Mouse (Mus musculus): ENCODE measurements around the gene Spon2. TPM values are rescaled to one million over a fixed set of nuclear protein-coding genes. Genes with fewer than 3 reads are reported as not detected.
A peak's percentile ranks its signal among the peaks of the same experiment; 100 is the strongest.

The Spon2 gene
- 2.7 and 3.0 TPM in 2 replicates for polyA plus RNA-seq (2015; fragmentation: Nextera tagmentation; extraction: Ambion mirVana)

DNA sequence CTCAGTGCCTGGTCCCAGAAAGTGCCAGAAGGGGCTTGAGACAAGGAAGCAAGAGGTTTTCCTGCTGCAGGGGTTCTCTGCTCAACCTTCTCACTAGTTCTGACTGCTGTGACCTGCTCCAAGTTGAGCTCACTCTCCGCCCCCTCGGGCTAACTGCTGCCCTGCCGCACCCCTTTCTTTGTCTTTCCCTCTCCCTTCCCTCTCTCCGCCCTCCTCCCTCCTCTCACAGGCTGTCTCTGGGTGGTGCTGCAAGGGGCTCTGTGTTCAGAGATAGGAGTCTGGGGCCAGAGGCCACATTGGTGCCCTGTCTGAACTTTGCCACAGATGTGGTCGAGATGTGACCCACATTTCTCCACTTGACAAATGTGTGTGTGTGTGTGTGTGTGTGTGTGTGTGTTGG, at the start of gene Spon2:
Gene Spon2, minus strand, starts transcription at position 375 of the 400 bp plus-strand sequence.
- H3K27ac ChIP-seq (replicated peaks) = no peak within 1 kb of the TSS
- 7% methylated on average over 5 of the region's 5 CpGs for WGBS
- ATAC-seq (ENCODE audit: low read depth) = no peak
- peaks cover 27% of the 10 kb centered on the region for H3K4me1 ChIP-seq (replicated peaks)
- H3K27me3 ChIP-seq = no peaks in the 10 kb centered on the region
- no peak within 1 kb of the TSS for H3K4me2 ChIP-seq
- H3K36me3 ChIP-seq = no peaks in the 10 kb centered on the region
- H3K9me3 ChIP-seq = no peaks in the 10 kb centered on the region
- H3K4me3 ChIP-seq = no peak within 1 kb of the TSS
- no peak within 1 kb of the TSS for H3K9ac ChIP-seq

DNA sequence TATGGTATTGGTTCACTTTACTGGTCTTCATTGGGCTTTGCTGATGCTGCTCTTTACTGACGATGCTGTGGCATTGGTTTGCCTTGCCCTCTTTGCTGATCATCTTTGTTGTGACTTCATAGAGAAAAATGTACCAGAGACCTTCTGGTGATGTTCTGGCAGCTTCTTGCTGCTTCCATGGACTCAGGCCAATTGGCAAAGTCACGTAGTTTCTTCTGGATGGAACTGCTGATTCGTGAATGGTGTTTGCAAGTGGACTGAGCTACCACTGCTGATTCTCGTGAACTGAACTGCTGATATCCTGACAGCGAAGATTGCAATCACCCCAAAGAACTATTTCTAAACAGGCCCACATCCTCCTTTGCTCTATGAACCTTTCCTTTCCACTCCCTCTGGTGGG, 36.2 kb upstream of the Spon2 start:
- H3K9ac ChIP-seq = no peak overlapping the region
- ATAC-seq (ENCODE audit: low read depth) = no peak
- H3K27ac ChIP-seq (replicated peaks) = no peak overlapping the region
- no peak overlapping the region for H3K4me3 ChIP-seq
- H3K9me3 ChIP-seq = no peaks in the 10 kb centered on the region
- 94% methylated on average over 5 of the region's 5 CpGs for WGBS
- H3K4me1 ChIP-seq (replicated peaks) = no peaks in the 10 kb centered on the region
- no peak overlapping the region for H3K4me2 ChIP-seq
- no peaks in the 10 kb centered on the region for H3K27me3 ChIP-seq
- H3K36me3 ChIP-seq = peaks cover 100% of the 10 kb centered on the region

DNA sequence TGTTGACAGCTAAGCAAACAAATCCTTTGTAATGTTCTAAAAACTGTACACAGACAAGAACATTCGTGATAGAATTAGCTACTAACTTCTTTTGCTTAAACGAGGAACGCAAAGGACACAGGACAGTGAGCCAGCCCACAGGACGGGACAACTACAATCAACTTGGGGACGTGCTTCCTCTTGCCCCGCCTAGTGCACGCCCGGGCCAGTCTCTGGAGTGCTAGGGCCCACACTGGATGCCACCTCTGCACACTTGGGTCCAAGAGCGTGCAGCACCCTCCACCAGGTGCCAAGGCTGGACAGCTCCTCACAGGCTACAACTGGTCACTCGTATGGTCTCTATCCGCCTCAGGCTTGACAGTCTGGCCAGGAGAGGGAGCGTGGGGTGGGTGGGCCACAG, 29.9 kb upstream of the Spon2 start:
- Histone ChIP-seq H3K36me3 (peaks cover 92% of the 10 kb centered on the region), H3K4me1 (replicated peaks) (no peaks in the 10 kb centered on the region), H3K27me3 (no peaks in the 10 kb centered on the region), H3K9me3 (no peaks in the 10 kb centered on the region), H3K27ac (replicated peaks) (no peak overlapping the region), H3K4me2 (no peak overlapping the region), H3K4me3 (no peak overlapping the region), H3K9ac (no peak overlapping the region)
- no peak for ATAC-seq (ENCODE audit: low read depth)
- 90% methylated on average over 12 of the region's 12 CpGs for WGBS

DNA sequence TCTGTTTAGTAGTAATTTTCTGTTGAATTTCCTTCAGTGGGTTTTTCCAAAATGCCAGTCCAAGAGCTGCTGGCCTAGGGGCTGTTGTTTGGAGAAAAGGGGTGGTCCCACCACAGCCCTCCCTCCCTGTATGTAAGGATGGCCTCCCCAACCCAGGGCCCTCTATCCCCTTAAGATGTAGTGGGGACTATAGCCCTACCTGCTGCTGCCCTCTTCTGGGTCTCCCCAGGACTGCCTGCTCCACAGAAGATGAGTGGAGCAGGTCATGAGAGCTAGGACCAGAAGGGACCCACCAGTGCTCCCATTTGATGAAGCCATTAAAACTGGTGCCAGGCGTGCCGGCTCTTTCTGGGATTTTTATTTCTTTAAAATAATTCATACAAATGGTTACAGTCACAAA, 29.1 kb upstream of the Spon2 start:
- H3K9me3 ChIP-seq = no peaks in the 10 kb centered on the region
- H3K4me2 ChIP-seq = no peak overlapping the region
- WGBS = 90% methylated on average over 2 of the region's 2 CpGs
- H3K9ac ChIP-seq = no peak overlapping the region
- no peak for ATAC-seq (ENCODE audit: low read depth)
- no peak overlapping the region for H3K27ac ChIP-seq (replicated peaks)
- no peaks in the 10 kb centered on the region for H3K27me3 ChIP-seq
- H3K4me1 ChIP-seq (replicated peaks) = no peaks in the 10 kb centered on the region
- H3K36me3 ChIP-seq = peaks cover 92% of the 10 kb centered on the region
- H3K4me3 ChIP-seq = no peak overlapping the region

DNA sequence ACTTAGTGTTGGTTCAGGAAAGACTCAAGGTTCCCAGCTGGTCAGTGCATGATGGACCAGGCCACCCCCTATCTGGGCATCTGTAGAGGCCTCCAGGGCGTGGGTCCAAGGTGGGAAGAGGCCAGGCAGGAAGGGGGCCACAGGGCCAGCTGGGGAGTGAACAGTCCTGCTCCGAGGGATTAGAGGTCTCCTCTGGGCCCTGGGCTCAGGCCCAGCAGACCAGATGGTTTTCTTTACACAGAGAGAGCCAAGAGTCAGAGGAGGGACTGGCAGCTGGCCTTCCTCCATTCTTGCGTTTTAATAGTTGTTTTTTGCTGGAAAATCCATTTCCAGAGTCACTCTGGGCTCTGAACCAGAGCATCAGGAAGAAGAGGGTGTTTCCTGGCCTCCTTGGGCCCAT, 27.4 kb upstream of the Spon2 start:
- Histone ChIP-seq H3K36me3 (peaks cover 88% of the 10 kb centered on the region), H3K4me2 (no peak overlapping the region), H3K9ac (no peak overlapping the region), H3K27ac (replicated peaks) (peak overlapping the region; percentile 49), H3K9me3 (no peaks in the 10 kb centered on the region), H3K4me1 (replicated peaks) (no peaks in the 10 kb centered on the region), H3K27me3 (no peaks in the 10 kb centered on the region), H3K4me3 (no peak overlapping the region)
- ATAC-seq (ENCODE audit: low read depth) = no peak
- WGBS = 78% methylated on average over 3 of the region's 3 CpGs

DNA sequence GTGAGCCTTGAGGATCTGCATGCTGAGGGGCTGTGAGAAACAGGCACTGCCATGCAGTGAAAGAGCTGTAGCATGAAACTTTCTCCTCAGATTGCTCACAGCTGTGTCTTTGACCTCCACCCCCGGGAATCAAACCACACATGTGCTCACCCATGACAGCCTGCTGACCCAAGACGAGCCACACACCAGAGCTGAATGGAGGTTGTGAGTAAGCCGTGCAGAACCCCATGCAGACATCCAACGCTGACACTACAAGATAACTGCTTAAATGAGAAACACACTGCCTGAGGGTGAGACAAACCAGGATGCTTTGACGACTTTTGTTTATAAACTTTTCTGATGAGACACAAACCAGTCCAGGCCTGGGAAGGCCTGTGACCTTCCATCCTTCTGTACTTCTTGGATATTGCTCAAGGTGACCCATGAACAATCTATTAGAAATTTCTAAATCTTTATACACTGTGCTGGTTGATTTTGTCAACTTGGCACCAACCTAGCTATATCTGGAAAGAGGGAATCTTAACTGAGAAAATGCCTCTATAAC, 26.2 kb upstream of the Spon2 start:
- no peak for ATAC-seq (ENCODE audit: low read depth)
- peaks cover 75% of the 10 kb centered on the region for H3K36me3 ChIP-seq

DNA sequence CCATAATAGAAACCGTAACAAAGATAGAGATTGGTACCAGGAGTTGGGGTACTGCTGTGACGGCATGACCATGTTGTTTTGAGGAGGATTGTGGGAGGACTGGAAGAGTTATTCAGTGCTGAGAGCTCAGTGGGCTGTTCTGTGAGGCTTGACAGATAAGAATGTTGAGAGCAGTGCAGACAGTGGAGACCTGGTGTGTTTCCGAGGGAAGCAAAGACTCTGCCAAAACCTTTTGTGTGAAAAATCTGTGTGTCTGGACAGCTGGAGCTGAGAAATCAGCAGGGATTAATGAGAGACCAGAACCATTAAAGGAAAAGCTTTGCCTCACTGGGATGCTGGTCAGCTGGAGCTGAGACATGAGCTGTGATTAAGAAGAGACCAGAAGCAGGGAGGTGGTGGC, 21.7 kb upstream of the Spon2 start:
- H3K36me3 ChIP-seq = peaks cover 34% of the 10 kb centered on the region
- no peaks in the 10 kb centered on the region for H3K4me1 ChIP-seq (replicated peaks)
- H3K9me3 ChIP-seq = no peaks in the 10 kb centered on the region
- H3K9ac ChIP-seq = no peak overlapping the region
- H3K4me3 ChIP-seq = no peak overlapping the region
- no peak overlapping the region for H3K27ac ChIP-seq (replicated peaks)
- no peak overlapping the region for H3K4me2 ChIP-seq
- 60% methylated on average over 3 of the region's 3 CpGs for WGBS
- no peaks in the 10 kb centered on the region for H3K27me3 ChIP-seq
- no peak for ATAC-seq (ENCODE audit: low read depth)

More for the DNA sequence above, 26.2 kb upstream of the Spon2 start:
- 85% methylated on average over 5 of the region's 5 CpGs for WGBS
- Histone ChIP-seq H3K4me1 (replicated peaks) (no peaks in the 10 kb centered on the region), H3K9me3 (no peaks in the 10 kb centered on the region), H3K27ac (replicated peaks) (no peak overlapping the region), H3K4me3 (no peak overlapping the region), H3K27me3 (no peaks in the 10 kb centered on the region), H3K9ac (no peak overlapping the region), H3K4me2 (no peak overlapping the region)

DNA sequence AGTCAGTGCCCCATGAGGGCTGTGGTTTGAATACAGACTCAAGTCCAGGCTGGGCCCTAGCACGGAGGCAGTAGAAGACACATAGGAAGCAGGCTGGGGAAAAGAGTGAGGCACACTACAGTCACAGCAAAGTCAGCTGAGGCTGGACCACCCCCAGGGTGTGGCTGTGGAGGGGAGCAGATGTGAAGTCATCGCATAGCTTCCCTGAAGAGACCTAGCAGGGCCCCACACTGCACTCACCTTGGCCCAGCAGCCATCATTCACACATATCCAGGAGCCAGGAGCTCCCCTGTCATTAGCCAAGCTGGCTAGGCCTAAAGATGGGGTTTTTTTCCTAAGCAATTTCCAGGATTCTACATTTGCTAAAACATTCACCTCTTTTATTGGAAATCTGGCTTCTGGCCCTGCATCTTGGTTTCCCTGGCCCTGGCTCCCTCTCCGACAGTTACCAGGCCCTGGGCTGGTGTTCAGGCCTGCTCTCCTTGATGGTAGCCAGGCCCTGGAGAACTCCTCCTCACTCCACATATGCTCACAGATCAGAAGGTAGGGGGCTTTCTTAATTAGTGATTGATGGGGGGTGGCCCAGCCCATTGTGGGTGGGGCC, 21.0 kb upstream of the Spon2 start:
- Histone ChIP-seq H3K4me1 (replicated peaks) (no peaks in the 10 kb centered on the region), H3K36me3 (peaks cover 31% of the 10 kb centered on the region), H3K27me3 (no peaks in the 10 kb centered on the region), H3K4me2 (no peak overlapping the region), H3K9me3 (no peaks in the 10 kb centered on the region), H3K27ac (replicated peaks) (no peak overlapping the region), H3K4me3 (no peak overlapping the region), H3K9ac (no peak overlapping the region)
- WGBS = 83% methylated on average over 3 of the region's 3 CpGs
- ATAC-seq (ENCODE audit: low read depth) = no peak

DNA sequence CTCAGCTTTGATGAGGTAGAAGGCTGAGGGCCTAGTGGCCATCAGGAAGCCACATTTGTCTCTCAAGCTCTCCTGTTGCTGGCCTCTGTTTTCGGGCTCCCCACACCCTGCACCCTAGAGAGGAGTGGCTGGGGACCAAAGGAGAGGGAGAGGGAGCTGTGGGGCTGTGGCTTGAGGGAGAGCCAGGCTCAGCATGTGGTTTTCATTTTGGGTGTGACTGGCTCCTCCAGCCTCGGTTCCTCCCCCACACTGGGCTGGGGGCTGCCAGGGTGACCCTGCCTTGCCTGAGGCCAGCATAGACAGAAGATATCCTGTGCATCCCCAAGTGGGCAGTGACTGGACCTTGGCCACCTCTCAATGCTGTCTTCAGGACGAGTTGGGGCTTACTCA, 20.0 kb upstream of the Spon2 start:
- 82% methylated on average over 3 of the region's 3 CpGs for WGBS

DNA sequence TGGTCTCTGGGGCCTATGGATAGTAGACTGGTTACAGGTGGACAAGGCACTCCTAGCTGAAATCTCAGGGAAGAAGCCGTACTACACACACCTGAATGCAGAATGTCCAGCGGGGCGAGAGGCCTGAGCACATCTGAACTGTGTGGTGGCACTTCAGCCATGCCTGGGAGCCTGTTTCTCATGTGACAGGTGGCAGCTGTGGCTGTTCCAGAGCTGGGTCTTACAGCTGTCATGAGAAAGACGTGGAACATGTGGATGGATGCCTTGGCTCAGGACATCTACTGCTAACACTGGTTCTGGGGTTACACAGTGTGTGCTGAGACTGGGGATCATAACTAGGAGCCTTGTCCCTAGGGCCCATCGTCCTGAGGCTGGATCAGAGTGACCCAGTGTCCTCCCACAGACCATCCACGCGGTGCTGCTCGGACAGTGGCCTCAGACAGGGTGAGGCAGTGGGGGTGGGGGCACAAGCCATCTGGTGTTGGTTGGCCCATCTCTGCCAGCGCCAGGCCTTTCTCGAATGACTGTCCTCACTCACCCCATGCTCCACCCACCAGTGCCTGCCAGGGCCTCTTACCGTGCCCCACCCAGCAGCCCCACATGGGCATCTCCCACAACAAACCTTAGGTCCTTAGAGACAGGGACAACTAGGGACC, 19.5 kb upstream of the Spon2 start:
- Histone ChIP-seq H3K4me2 (no peak overlapping the region), H3K9ac (no peak overlapping the region), H3K4me1 (replicated peaks) (no peaks in the 10 kb centered on the region), H3K4me3 (no peak overlapping the region), H3K36me3 (peaks cover 16% of the 10 kb centered on the region), H3K27ac (replicated peaks) (no peak overlapping the region), H3K27me3 (no peaks in the 10 kb centered on the region), H3K9me3 (no peaks in the 10 kb centered on the region)
- WGBS = 93% methylated on average over 11 of the region's 11 CpGs
- ATAC-seq (ENCODE audit: low read depth) = no peak

More for the DNA sequence above, 20.0 kb upstream of the Spon2 start:
- ATAC-seq (ENCODE audit: low read depth) = no peak
- no peaks in the 10 kb centered on the region for H3K4me1 ChIP-seq (replicated peaks)
- no peak overlapping the region for H3K4me3 ChIP-seq
- peaks cover 22% of the 10 kb centered on the region for H3K36me3 ChIP-seq
- no peak overlapping the region for H3K4me2 ChIP-seq
- no peaks in the 10 kb centered on the region for H3K27me3 ChIP-seq
- no peaks in the 10 kb centered on the region for H3K9me3 ChIP-seq
- no peak overlapping the region for H3K9ac ChIP-seq
- no peak overlapping the region for H3K27ac ChIP-seq (replicated peaks)

DNA sequence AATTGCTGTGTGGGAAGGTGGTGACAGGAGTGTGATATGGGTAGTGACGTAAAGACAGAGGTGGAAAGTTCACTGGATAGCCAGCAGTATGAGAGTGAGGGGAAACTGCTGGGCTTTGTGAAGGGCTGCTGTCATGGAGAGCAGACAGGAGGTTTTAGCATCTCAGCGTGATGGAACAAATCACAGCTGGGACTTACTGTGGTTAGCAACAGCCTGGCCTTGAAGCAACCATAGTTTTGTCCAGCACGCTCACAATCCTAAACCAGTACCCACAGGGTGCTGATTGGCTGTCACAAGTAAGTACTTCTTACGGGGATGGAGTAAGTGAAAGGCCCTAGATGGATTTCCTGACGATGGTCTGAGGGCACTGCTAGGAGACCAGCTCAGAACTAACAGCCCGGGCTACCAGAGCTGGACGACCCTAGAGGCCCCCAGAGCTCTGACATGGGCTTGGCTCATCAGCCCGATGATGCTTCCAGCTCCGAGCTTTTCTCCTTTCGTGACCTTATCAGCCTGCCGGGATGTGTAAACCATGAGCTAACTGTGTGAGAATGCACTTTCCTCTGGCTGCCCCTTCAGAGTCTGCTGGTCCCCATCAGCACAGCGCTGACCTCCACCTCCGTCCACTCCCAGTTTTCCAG, 16.3 kb upstream of the Spon2 start:
- Histone ChIP-seq H3K4me2 (no peak overlapping the region), H3K4me1 (replicated peaks) (0 out of 2 replicates have a peak, but pooled peaks cover 4% of the 10 kb centered on the region), H3K27me3 (no peaks in the 10 kb centered on the region), H3K27ac (replicated peaks) (no peak overlapping the region), H3K4me3 (no peak overlapping the region), H3K9ac (no peak overlapping the region), H3K36me3 (no peaks in the 10 kb centered on the region), H3K9me3 (no peaks in the 10 kb centered on the region)
- ATAC-seq (ENCODE audit: low read depth) = no peak
- WGBS = 64% methylated on average over 13 of the region's 13 CpGs

DNA sequence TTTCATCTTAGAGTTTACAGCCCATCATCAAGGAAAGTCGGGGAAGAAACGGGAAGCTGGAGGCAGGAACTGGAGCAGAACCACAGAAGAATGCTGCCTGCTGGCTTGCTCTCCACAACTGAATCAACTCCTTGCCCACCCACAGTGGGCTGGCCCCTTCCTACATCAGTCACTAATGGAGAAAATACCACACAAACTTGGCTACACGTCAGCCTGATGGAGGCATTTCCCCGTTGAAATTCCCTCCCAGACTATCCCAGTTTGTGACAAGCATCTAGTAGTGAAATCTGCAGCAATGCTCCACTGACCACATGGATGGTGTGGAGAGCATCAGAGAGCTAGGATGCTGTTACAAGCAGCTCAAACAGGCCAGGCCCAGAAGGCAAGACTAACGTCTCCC, 14.5 kb upstream of the Spon2 start:
- Histone ChIP-seq H3K27ac (replicated peaks) (no peak overlapping the region), H3K4me3 (no peak overlapping the region), H3K9ac (no peak overlapping the region), H3K4me1 (replicated peaks) (peaks cover 7% of the 10 kb centered on the region; the same call in 1 of the 2 replicates), H3K4me2 (no peak overlapping the region), H3K36me3 (no peaks in the 10 kb centered on the region), H3K9me3 (no peaks in the 10 kb centered on the region), H3K27me3 (no peaks in the 10 kb centered on the region)
- WGBS = 86% methylated on average over 5 of the region's 5 CpGs
- ATAC-seq (ENCODE audit: low read depth) = no peak

All from neural tube, embryonic 13.5 days (tissue).